Mouse (Mus musculus) frontal cortex, postnatal 36 days (tissue): ENCODE measurements around the gene Eif2b5.

ENCODE experiments used
- DNase-seq, 2 experiments: peaks; one replicate each; pipeline ENCODE4 v3.0.0; 2022; ENCODE audit warnings: low spot score in 2 of 2

The Eif2b5 gene

DNA sequence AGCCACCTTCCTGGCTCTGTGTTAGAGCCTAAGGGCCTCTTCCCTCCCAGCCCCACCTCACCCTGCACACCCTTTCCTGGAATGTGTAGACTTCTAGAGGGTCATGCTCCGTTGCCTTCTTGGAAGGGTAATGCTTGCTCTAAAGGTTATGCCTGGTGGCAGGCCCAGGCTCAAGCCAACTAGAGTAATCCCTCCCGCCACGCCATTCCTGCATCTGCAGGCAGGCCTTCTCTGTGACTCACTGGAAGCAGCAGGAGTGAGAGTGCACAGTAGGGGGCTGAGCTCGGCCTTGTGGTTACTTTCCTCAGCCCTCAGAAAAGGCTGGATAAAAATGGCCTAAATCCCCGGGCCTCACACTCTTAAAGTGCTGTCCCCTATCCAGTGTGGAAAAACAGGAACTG lies 38.5 kb downstream of the Eif2b5 start:
- peak in 1 of 2 experiments; percentile 47 for DNase-seq

- DNase-seq = no peak
Measured at GRCm38 (mm10) chr16:20537601-20538320, 39.1 kb downstream of the Eif2b5 start.

DNA sequence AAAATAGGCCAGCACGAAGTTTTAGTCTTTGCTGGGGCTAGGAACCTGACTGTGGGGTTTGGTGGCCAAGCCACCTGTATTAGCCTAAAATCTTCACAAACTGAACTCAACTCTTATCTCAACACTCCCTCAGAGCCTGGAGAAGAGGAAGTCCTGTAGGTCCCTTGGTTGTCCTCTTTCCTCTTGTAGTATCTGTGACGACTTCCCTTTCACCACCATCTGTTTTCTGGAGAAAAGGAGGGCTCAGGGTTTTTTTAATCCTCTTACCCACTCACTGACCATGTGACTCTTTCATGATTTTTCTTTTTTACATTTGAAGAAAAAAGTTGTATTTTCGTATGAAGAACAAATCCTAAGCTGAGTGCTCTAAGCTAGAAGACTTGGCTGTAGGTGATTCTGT lies 41.0 kb downstream of the Eif2b5 start:
- DNase-seq = no peak

- DNase-seq = no peak
Measured at GRCm38 (mm10) chr16:20540438-20540837, 41.8 kb downstream of the Eif2b5 start.

GRCm38 (mm10) chr16:20545696-20546095 lies 47.1 kb downstream of the Eif2b5 start:
- DNase-seq = no peak

DNA sequence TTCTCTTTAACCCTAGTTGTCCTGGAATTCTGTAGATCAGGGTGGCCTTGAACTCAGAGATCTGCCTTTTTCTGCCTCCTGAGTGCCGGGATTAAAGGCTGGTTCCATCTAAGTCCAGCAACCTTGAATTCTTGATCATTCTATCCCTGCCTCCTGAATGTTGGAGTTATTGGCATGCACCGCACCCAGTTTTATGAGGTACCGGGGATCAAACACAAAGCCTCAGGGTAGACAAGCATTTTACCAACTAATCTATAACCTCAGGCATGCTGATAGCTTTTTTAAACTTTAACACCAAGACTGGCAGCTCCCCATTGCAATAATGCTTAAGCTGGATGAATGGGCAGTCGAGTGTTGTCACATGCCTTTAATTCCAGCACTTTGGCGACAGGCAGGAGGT lies 48.8 kb downstream of the Eif2b5 start:
- no peak for DNase-seq

DNA sequence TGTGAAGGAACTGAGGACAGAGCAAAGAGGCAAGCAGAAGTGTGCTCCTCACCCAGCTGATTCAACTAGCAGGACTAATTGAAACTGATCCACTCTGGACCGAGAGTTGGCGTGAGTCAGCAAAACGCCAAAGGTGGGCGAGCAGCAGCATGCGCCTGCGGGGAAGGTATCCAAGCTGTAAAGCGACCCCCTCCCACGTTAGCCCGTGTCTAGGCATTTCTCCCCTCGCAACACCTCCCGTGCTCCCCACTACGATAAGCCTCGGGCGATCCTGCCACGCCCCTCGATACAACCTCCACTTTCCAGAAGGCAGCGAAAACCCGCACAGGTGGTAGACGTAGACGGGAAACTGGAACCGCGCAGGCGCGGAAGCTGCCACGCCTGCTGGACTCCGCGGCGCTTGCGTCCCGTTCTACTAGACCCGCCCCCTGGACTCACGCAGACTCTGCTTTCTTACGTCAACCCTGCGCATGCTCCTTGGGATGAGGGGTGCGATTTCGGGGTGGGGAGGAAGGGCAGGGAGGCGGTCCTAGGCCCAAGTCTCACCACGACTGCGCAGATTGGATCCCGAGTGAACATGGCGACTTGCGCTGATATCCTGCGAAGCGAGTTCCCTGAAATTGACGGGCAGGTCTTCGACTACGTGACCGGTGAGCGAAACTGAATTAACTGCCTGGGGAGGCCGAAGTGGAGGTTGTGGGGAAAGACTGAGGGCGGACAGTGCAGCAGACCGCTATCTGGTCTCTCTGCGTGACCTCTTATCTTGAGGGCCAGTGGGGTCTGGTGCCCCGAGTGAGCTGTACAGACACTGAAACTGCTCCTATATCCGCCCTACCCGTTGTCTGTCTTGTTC lies 49.7 kb downstream of the Eif2b5 start, which contains the start of gene Abcf3:
TSS of gene Abcf3 (plus strand) at position 482 of the 853 bp plus-strand sequence.
- peak; percentile 98 for DNase-seq

GRCm38 (mm10) chr16:20549161-20549560 lies 50.5 kb downstream of the Eif2b5 start:
- DNase-seq = no peak

- DNase-seq = no peak
Measured at GRCm38 (mm10) chr16:20551691-20552090, 53.1 kb downstream of the Eif2b5 start.

GRCm38 (mm10) chr16:20552594-20552993 lies 54.0 kb downstream of the Eif2b5 start:
- DNase-seq = no peak

GRCm38 (mm10) chr16:20555000-20555399 lies 56.4 kb downstream of the Eif2b5 start:
- no peak for DNase-seq

GRCm38 (mm10) chr16:20557381-20557780 lies 58.8 kb downstream of the Eif2b5 start:
- no peak for DNase-seq
